Mouse (Mus musculus): Measurements from ENCODE around the gene Top3b.

DNA sequence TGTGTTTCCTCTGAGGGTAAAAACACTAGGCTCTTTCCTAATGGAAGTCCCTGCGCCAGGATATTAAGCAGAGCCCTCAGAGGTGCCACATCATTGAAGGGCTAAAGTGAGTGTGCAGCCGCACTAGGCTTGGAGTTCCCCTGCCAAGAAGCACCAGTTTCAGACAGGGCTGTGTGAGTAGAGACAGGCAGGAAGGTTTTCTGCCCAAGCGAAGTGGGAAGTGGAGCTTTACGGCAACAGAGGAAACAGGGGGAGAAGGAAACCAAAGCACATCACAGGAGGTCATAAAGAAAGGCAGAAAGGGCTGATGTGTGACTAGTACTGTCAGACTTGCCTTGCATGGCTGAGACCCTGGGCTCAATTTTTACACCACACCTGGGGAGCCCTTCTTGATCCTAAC, 31.8 kb downstream of the Top3b start:
- TF ChIP-seq CTCF (IDR thresholded peaks at IDR 0.05; ENCODE audit: control insufficient read depth, insufficient read depth, insufficient replicate concordance, low read depth, low read length) (no peak), POLR2A (IDR thresholded peaks at IDR 0.05; ENCODE audit: control insufficient read depth, low read depth, low read length) (no peak)
